Mouse (Mus musculus) megakaryocyte, embryonic 14.5 days (primary cell): ENCODE data around the gene Ccdc8. TPM values are rescaled to one million over a fixed set of nuclear protein-coding genes. Genes with fewer than 3 reads are reported as not detected.

ENCODE experiments used
- H3K27me3 ChIP-seq: replicated peaks from 2 replicates; pipeline ENCODE3; 2012; ENCODE audit warnings: inconsistent platforms
- H3K36me3 ChIP-seq: replicated peaks from 2 replicates; pipeline ENCODE3; 2012; ENCODE audit warnings: low read length, inconsistent platforms, mixed read lengths
- H3K4me1 ChIP-seq: 2 replicates; pipeline ENCODE4 v1.6.1; 2012; ENCODE audit warnings: inconsistent platforms
- H3K4me3 ChIP-seq: replicated peaks from 2 replicates; pipeline ENCODE3; 2012; ENCODE audit warnings: moderate library complexity, mild to moderate bottlenecking, inconsistent platforms
- H3K9me3 ChIP-seq: 2 replicates; pipeline ENCODE4 v1.6.1; 2012; ENCODE audit warnings: inconsistent platforms
- FLI1 ChIP-seq: IDR thresholded peaks from 2 replicates; pipeline ENCODE4 v1.6.1; 2012; ENCODE audit warnings: low read length, inconsistent platforms, mixed read lengths
- GATA1 ChIP-seq: IDR thresholded peaks from 3 replicates; pipeline ENCODE4 v1.6.1; 2012; ENCODE audit warnings: mixed read lengths, low read length, inconsistent platforms, borderline replicate concordance
- polyA plus RNA-seq: library from polyadenylated mRNA; stranded (reverse); fragments of >175 nt; gene quantifications from 2 replicates; pipeline ENCODE4 v1.2.3, GENCODE M21; 2012; ENCODE audit warnings: low replicate concordance; ENCODE audit not compliant: insufficient read depth

The Ccdc8 gene
- polyA plus RNA-seq, 1 experiment = 5.3 TPM

DNA sequence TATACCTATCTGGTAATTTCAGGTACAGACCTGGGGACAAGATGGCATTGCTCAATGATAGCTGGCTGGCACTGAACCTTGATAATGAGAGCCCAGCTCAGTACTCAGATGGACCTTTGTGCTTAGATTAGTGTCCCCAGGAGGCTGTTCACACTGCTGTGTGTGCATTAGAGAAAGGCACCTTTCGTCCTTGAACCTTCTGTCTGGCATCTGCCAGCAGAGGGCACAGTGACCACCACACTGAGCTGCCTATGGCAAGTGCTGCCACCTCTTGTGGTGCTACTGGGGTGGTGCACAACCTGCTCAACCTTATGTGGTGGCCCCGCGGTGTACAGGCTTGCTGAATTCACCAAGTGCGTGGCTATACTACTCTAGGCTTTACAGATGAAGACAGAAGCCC lies 14.8 kb downstream of the Ccdc8 start:
- H3K9me3 ChIP-seq = no peaks in the 10 kb centered on the region

DNA sequence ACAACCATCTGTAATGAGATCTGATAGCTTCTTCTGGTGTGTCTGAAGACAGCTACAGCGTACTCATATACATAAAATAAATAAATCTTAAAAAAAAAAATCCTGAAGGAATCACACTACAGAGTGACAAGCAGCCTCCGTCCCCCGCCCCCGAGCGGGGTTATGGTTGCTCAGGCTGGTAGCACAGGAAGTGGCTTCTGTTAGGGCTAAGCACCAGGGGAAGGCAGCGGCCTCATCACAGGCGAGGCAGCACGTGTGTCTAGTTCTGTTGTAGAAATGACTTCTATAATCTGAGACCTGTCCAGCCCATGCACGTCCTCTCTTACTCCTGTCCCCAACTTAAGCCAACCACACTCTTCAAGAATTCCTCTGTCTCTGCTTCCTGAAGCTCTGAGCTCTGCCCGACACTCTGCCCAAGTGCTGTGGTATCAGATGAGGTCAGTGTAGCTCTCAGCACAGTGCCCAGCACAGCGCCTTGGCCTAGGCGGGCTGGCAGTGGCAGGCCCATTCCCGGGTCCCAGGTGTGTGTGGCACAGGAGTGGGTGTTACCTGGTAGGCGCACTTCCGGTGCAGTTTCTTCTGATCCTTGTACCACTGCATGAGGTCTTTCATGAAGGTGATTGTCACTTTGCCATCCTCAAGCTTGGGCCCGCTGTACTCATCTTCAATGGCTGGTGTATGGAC lies 17.0 kb downstream of the Ccdc8 start:
- Histone ChIP-seq H3K4me3 (no peak overlapping the region), H3K36me3 (peaks cover 98% of the 10 kb centered on the region), H3K9me3 (no peaks in the 10 kb centered on the region), H3K27me3 (no peaks in the 10 kb centered on the region), H3K4me1 (peaks cover 59% of the 10 kb centered on the region)
- TF ChIP-seq FLI1 (no peak), GATA1 (no peak)

More for the DNA sequence above, 14.8 kb downstream of the Ccdc8 start:
- Histone ChIP-seq H3K27me3 (no peaks in the 10 kb centered on the region), H3K36me3 (peaks cover 95% of the 10 kb centered on the region), H3K4me1 (peaks cover 79% of the 10 kb centered on the region), H3K4me3 (no peak overlapping the region)
- TF ChIP-seq GATA1 (no peak), FLI1 (no peak)

DNA sequence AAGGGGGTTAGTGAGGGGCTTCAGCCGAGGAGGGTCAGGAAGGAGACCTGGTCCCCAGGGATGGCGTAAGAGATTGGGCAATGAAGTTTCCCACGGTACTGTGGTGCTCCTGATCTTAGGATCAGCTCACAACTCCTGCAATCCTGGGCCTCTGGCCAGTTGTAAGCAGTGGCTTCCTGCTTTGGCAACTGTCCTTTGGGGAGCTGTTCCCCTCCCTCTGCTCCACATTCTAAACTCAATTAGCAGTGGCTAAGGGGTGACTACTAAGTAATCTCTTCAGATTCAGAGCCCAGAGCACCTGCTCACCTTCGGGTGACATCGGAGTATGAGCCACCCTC lies 17.5 kb downstream of the Ccdc8 start:
- Histone ChIP-seq H3K27me3 (no peaks in the 10 kb centered on the region), H3K4me3 (no peak overlapping the region), H3K36me3 (peaks cover 98% of the 10 kb centered on the region), H3K9me3 (no peaks in the 10 kb centered on the region), H3K4me1 (peaks cover 55% of the 10 kb centered on the region)
- TF ChIP-seq FLI1 (no peak), GATA1 (no peak)

DNA sequence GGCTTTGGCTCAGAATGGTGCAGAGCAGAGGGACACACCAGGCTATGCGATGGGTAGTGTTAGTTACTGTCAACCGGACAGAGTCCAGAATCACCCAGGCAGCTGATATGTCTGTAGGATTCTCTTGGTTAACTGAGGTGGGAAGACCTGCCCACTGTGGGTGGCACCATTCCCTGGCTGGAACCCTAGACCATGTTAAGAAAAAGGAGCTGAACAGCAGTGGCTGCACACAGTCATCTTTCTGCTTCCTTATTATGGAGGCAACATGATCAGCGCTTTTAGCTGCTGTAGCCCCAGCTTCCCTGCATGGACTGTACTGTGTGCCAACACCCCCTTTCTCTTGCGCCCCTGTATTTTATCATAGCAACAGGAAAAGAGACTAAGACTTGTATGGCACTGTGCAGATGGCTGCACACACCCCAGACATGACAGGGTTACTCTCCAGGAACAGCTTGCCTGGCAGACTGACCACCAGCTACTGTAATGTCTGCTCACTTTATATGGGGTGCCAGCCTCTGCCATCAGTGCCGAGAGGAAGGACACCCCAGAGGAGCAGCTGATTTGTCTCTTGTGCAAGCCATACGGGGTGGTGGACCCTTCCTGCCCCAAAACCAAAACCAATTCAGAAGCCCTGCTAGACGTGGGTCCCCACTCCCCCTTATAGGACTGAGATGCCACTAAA lies 19.5 kb downstream of the Ccdc8 start:
- no peaks in the 10 kb centered on the region for H3K9me3 ChIP-seq
- no peak for TF ChIP-seq GATA1
- TF ChIP-seq FLI1 = no peak
- no peak overlapping the region for H3K4me3 ChIP-seq
- H3K36me3 ChIP-seq = peaks cover 98% of the 10 kb centered on the region
- peaks cover 38% of the 10 kb centered on the region for H3K4me1 ChIP-seq
- H3K27me3 ChIP-seq = no peaks in the 10 kb centered on the region

DNA sequence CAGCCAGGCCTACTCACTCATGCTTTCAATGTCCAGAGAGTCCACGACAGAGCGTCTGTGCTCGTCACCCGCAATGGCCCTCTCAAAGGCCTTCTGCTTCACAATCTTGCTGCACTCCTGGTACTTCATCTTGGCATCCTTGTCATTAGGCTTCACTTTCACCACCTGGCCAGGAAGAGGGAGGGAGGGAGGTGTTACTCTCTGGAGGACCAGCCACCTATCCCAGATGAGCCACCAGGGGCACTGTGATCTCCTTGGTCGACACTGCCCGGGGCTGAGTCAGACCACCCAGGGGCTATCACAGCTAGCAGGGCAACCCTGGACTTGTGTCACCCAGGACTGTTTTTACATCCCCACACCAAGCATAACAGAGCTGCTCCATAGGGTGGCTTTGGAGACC lies 22.9 kb downstream of the Ccdc8 start:
- Histone ChIP-seq H3K9me3 (no peaks in the 10 kb centered on the region), H3K27me3 (no peaks in the 10 kb centered on the region), H3K4me3 (no peak overlapping the region), H3K4me1 (peaks cover 31% of the 10 kb centered on the region), H3K36me3 (peaks cover 96% of the 10 kb centered on the region)
- TF ChIP-seq GATA1 (no peak), FLI1 (no peak)

DNA sequence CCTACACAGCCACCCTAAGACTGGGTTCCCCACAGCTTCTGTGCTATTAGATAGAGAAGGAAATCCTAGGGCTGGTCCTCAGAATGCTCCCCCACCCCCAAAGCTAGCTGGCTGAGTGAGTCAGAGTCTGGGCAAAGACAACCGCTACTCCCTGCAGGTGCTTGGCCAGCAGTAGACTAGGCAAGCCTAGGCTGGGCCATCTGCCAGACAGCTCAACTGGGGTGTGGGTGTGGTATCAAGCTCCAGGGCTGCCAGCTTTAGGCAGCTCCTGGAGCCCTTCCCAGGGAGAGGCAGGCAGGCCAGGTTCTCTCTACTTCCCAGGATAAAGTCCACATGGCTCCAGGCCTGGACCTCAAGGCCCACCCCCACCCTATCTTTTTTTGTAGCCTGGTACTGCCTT lies 24.5 kb downstream of the Ccdc8 start:
- no peaks in the 10 kb centered on the region for H3K27me3 ChIP-seq
- peaks cover 39% of the 10 kb centered on the region for H3K4me1 ChIP-seq
- peaks cover 97% of the 10 kb centered on the region for H3K36me3 ChIP-seq
- TF ChIP-seq GATA1 (no peak), FLI1 (no peak)
- H3K9me3 ChIP-seq = no peaks in the 10 kb centered on the region
- no peak overlapping the region for H3K4me3 ChIP-seq

DNA sequence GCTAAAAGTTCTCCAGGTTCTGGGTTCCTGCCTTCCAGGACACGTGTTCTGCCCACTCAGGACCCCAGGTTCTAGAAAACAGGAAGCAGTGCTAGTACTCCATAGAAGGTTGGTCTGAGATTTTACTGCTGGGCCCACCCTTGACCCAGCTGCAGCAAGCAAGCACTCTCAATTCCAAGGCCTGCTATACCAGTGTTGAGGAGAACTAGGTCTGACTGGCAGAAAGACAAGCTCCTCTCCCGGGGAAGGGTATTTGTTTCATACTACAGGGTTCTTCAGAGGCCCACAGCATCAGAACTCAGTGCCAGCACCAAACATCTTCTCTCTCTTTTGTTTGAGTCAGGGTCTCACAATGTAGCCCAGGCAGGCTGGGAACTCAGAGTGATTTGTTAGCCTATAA lies 25.4 kb downstream of the Ccdc8 start:
- Histone ChIP-seq H3K27me3 (no peaks in the 10 kb centered on the region), H3K4me1 (peaks cover 43% of the 10 kb centered on the region), H3K36me3 (peaks cover 97% of the 10 kb centered on the region), H3K9me3 (no peaks in the 10 kb centered on the region), H3K4me3 (no peak overlapping the region)
- TF ChIP-seq GATA1 (no peak), FLI1 (no peak)

DNA sequence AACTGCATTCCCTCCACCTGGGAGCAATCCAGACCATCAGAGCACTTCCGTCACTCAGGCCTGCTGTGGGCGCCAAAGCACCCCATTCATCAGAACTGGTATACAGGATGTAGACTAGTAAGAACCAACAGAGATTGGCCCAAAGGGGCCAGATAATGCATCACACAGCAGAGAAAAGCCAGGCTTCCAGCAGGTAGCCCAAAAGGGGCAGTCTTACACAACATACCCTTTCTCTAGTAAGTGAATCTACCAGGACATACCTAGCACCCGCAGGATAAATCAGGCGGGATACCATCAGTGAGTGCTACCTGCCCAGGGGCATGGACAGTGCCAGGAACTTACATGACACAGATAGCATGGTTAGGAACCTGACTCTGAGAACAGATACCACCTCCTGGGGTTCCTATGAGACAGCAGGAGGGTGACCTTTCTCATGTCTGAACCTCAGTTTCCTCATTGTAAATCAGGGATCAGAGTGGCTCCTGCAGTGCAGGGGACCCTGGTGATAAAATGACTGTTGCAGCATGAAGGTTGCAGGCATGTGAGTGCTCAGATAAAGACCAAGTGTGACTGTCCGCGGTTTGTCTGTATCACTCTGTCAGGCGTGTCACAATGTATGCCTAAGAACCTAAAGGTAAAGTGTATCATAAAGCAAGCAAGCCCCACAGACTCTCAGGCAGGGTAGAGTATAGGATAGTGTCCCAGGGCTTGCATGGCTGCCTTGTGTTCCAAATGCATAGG lies 27.1 kb downstream of the Ccdc8 start:
- Histone ChIP-seq H3K4me3 (no peak overlapping the region), H3K9me3 (no peaks in the 10 kb centered on the region), H3K4me1 (peaks cover 60% of the 10 kb centered on the region), H3K36me3 (peaks cover 97% of the 10 kb centered on the region), H3K27me3 (no peaks in the 10 kb centered on the region)
- no peak for TF ChIP-seq FLI1
- TF ChIP-seq GATA1 = no peak

DNA sequence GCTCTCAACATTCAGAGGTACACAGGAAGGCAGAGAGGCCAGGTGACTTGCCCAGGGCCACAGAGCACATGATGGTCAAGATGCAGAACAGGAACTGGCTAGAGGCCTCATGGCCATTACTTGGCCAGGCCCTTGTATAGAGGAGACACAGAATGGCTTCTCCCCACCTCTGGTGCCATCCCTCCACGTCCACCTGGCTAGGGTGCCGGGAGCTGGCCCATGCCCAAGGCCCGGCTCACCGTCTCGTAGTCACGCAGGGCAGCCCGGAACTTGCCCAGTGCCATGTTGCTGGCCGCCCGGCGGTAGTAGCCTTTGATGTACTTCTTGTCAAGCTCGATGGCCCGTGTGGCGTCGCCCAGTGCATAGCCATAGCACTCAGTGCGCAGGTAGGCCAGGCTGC lies 29.7 kb downstream of the Ccdc8 start:
- peaks cover 77% of the 10 kb centered on the region for H3K36me3 ChIP-seq
- no peak for TF ChIP-seq FLI1
- no peak for TF ChIP-seq GATA1
- H3K9me3 ChIP-seq = no peaks in the 10 kb centered on the region
- H3K27me3 ChIP-seq = no peaks in the 10 kb centered on the region
- no peak overlapping the region for H3K4me3 ChIP-seq
- H3K4me1 ChIP-seq = peaks cover 83% of the 10 kb centered on the region

DNA sequence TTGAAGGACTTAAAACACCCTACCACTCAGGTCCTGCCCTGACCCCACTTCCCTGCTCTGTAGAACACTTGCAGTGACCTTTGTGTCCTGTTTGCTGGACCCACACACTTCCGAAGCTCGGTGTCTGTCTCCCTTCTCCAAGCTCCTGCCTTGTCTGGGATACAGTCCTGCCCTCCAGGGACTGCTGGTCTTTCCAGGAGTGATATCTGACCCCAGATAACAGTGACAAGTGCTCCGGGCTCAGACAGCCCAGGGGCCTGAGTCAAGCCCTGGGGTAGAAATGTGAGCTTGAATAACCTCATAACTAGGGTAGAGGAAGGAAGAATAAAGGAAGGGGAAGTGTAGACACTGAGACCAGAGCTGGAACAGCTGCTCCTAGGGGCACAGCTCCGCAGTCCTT lies 31.2 kb downstream of the Ccdc8 start:
- Histone ChIP-seq H3K4me1 (peaks cover 85% of the 10 kb centered on the region), H3K4me3 (peak overlapping the region; percentile 44), H3K9me3 (no peaks in the 10 kb centered on the region), H3K27me3 (no peaks in the 10 kb centered on the region), H3K36me3 (peaks cover 64% of the 10 kb centered on the region)
- TF ChIP-seq GATA1 = no peak
- TF ChIP-seq FLI1 = no peak
